Mouse (Mus musculus) forebrain, embryonic 10.5 days (tissue): ENCODE measurements at regions not wholly inside any gene's neighbourhood (a gene's known extent, or its start where the extent isn't known, plus 50 kb on each side); places are given as distances from the start of the nearest gene placed in this dataset.

ENCODE experiments used
- DNase-seq: peaks from one replicate; pipeline ENCODE4 v3.0.0-alpha.2; 2017; ENCODE audit warnings: low spot score; ENCODE audit errors: extremely low spot score
- H3K27ac ChIP-seq: fragments of 300-500 bp; sonication (generic); 2 replicates; pipeline ENCODE4 v1.5.1; 2016; ENCODE audit warnings: mild to moderate bottlenecking
- H3K27me3 ChIP-seq: fragments of 300-500 bp; sonication (generic); 2 replicates; pipeline ENCODE4 v1.6.1; 2016; ENCODE audit warnings: mild to moderate bottlenecking; ENCODE audit not compliant: poor library complexity, severe bottlenecking
- H3K36me3 ChIP-seq: fragments of 300-500 bp; sonication (generic); replicated peaks from 2 replicates; pipeline ENCODE4 v1.6.1; 2016; ENCODE audit warnings: mild to moderate bottlenecking, moderate library complexity
- H3K4me1 ChIP-seq: fragments of 300-500 bp; sonication (generic); 2 replicates; pipeline ENCODE4 v1.6.1; 2016
- H3K4me3 ChIP-seq: fragments of 300-500 bp; sonication (generic); 2 replicates; pipeline ENCODE4 v1.5.1; 2016; ENCODE audit warnings: mild to moderate bottlenecking, moderate library complexity
- H3K9me3 ChIP-seq: fragments of 300-500 bp; sonication (generic); 2 replicates; pipeline ENCODE4 v1.6.1; 2016; ENCODE audit warnings: mild to moderate bottlenecking, moderate library complexity
- WGBS: fragments of 180-500 bp; shearing (Covaris S2); methylation state at CpG from one replicate; pipeline ENCODE4 v1.1.7; 2016; 5-methylcytosine and 5-hydroxymethylcytosine counted together

DNA sequence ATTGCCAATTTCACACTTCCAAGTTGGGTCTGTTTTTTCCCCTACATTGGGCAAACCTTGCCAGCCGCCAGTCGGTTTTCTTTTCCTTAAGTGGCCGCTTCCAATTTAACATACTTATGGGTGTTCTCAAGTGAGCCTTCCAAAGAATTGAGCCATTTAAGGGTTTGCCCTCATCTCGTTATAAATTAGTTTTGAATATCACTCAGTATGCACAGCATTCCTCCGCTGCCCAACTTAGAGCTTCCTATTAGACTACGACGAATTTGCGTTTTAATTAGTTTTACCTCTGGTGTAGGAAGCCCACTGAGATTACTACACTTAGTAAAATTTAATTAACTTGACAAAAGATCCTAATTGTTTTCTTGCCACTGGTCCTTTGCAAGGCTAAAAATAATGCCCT, 209.9 kb downstream of the Cdh11 start:
- Histone ChIP-seq H3K4me3 (no peak overlapping the region), H3K27me3 (peaks cover 8% of the 10 kb centered on the region; the same call in 1 of the 2 replicates), H3K36me3 (no peaks in the 10 kb centered on the region), H3K9me3 (no peaks in the 10 kb centered on the region), H3K4me1 (peaks cover 15% of the 10 kb centered on the region), H3K27ac (no peak overlapping the region)
- 49% methylated on average over 8 of the region's 8 CpGs for WGBS
- DNase-seq, result no peak

DNA sequence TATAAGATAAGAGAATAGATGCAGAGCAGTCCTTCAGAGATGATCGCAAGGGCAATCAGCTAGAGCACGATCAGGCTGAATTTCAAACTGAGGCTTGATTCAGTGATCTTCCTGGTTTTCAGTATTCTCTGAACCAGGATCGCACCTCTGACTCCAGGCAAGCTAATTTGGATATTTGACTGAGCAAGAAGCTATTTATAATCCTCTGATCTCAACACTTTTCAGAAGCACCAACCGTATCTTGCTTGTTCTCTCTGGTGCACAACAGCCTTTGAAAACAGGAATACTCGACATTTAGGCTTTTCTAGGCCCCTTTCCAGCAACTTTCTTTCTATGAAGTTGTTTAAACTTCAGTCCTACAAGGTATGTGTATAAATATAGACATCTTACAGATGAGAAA, 217.7 kb downstream of the Cdh11 start:
- DNase-seq, result no peak
- no peak overlapping the region for H3K4me3 ChIP-seq
- H3K9me3 ChIP-seq, result no peaks in the 10 kb centered on the region
- no peak overlapping the region for H3K27ac ChIP-seq
- WGBS, result 86% methylated on average over 5 of the region's 5 CpGs
- no peaks in the 10 kb centered on the region for H3K36me3 ChIP-seq
- no peaks in the 10 kb centered on the region for H3K27me3 ChIP-seq
- no peaks in the 10 kb centered on the region for H3K4me1 ChIP-seq

DNA sequence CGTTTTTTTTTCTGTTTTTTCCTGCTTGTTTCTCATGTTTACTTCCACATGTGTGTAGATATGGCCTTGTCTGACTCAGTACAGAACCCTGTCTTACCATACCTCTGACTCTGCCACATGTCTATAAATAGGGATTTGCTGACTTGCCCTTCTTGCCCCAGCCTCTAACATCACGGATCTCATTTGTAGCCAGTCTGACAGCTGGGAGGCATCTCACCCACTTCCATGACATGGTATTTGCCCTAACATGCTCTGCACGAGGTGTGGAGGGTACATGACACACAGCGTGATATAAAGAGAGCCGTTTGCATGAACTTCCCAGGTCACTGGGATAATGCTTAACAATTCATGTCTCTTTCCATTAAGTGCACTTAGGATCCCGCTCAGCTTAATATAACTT, 231.2 kb downstream of the Cdh11 start:
- Histone ChIP-seq H3K4me1 (no peaks in the 10 kb centered on the region), H3K27ac (no peak overlapping the region), H3K4me3 (no peak overlapping the region), H3K27me3 (no peaks in the 10 kb centered on the region), H3K36me3 (no peaks in the 10 kb centered on the region), H3K9me3 (no peaks in the 10 kb centered on the region)
- 85% methylated on average over 6 of the region's 6 CpGs for WGBS
- DNase-seq, result no peak

DNA sequence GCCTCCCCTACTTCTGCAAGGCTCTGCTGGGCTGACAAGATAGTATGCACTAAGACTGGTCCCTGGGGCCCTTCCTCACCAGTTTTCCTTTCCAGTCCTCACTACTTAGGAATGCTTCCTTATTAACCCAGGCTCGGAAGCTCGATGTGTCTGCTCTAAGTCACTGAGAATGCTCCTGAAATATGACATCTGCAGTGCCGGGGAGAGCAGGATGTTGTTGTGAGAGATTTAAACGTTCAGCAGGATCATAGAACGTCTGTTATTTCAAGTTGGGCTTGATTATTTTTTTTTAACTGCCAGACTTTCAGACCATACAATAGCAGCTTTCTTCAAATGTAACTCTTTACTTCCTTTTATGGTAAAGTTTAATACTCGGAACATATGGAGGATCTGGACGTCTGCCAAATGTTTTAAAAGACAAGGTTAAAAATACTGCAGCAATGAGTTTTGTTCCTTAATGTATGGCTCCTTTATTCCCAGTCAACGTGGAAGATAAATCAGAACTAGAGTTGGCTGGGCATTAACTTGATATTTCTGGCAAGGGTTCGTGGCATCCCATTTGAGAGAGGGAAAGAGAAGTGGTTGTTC, 232.0 kb downstream of the Cdh11 start:
- 69% methylated on average over 9 of the region's 9 CpGs for WGBS
- no peaks in the 10 kb centered on the region for H3K4me1 ChIP-seq
- no peaks in the 10 kb centered on the region for H3K9me3 ChIP-seq
- no peak overlapping the region for H3K4me3 ChIP-seq
- no peak for DNase-seq
- no peaks in the 10 kb centered on the region for H3K27me3 ChIP-seq
- H3K36me3 ChIP-seq, result no peaks in the 10 kb centered on the region
- peak overlapping the region; percentile 33; the same call in 1 of the 2 replicates for H3K27ac ChIP-seq

DNA sequence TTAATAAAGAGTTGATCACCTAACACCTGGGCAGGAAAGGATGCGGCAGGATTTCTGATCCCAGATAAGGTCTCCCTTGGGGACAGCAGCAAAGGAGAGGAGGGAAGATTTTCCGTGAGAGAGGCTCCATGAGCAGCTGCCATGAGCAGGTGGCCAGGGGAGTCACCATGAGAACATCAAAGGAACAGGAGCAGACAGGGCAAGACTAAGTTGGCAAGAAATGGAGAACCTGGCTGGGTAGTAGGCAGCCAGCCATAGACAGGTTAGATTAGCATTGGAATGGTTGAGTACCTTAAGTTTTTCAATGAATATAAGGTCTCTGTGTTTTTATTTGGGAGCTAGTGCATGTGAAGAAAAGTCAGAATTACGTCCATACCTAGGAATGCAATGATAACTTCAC, 246.6 kb downstream of the Cdh11 start:
- H3K27ac ChIP-seq, result no peak overlapping the region
- no peaks in the 10 kb centered on the region for H3K9me3 ChIP-seq
- no peak for DNase-seq
- no peak overlapping the region for H3K4me3 ChIP-seq
- H3K4me1 ChIP-seq, result 0 out of 2 replicates have a peak, but pooled peaks cover 4% of the 10 kb centered on the region
- 80% methylated on average over 3 of the region's 3 CpGs for WGBS
- H3K36me3 ChIP-seq, result no peaks in the 10 kb centered on the region
- H3K27me3 ChIP-seq, result no peaks in the 10 kb centered on the region

DNA sequence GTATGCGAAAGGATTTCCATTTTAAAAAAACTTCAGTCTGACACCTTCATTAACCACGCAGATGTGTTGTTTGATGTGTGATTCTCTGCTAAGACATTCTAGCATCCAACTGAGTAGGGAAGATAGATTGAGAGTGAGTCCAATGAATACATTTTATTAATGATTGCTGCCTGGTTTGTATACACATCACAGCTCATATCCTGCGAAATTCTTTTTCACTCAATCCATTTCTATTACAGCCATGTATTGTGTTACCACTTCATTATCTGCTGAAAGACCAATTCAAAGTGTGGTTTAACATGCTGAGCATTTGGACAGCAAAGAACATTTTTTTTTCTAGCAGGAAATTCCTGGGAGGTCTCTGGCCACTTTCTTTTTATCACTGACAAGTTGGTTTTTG, 247.4 kb downstream of the Cdh11 start:
- no peaks in the 10 kb centered on the region for H3K27me3 ChIP-seq
- H3K4me3 ChIP-seq, result no peak overlapping the region
- 70% methylated on average over 3 of the region's 3 CpGs for WGBS
- H3K27ac ChIP-seq, result no peak overlapping the region
- H3K4me1 ChIP-seq, result 0 out of 2 replicates have a peak, but pooled peaks cover 4% of the 10 kb centered on the region
- no peak for DNase-seq
- H3K36me3 ChIP-seq, result no peaks in the 10 kb centered on the region
- no peaks in the 10 kb centered on the region for H3K9me3 ChIP-seq

DNA sequence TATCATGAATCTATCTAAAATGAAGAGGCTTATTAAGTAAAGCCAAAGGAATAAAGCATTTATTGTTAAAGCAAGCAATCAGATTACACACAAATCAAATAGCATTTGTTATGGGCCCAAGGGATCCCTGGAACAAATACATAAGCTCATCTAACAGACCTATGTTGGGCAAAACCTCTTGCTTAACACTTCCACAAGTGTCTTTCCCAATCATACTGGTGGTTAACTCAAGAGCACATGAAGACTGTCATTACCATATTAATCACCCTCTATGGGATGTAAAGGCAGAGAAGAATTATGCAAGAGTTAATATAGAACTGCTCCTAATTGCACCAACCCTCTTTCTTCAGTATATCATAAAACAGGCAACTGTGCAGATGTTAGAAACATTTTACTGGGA, 267.0 kb downstream of the Cdh11 start:
- H3K27me3 ChIP-seq, result no peaks in the 10 kb centered on the region
- H3K27ac ChIP-seq, result no peak overlapping the region
- H3K4me1 ChIP-seq, result peaks cover 19% of the 10 kb centered on the region
- no peak for DNase-seq
- H3K9me3 ChIP-seq, result no peaks in the 10 kb centered on the region
- no peaks in the 10 kb centered on the region for H3K36me3 ChIP-seq
- H3K4me3 ChIP-seq, result no peak overlapping the region

DNA sequence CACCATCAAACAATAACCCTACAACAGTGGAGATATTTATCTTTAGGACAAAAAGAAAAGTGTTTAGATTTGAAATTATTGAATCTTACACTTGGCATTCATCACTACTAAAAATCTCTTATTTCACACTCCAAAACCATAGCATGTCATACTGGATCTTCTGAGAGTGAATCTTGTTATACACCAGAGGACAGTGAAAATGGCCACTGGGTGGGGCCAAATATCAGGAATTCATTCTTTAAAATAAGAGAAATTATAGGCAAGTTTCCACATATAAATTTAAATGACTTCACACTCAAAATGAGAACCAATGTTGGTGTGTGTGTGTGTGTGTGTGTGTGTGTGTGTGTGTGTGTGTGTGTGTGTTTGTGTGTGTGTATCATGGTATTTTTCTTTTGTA, 269.7 kb downstream of the Cdh11 start:
- no peaks in the 10 kb centered on the region for H3K36me3 ChIP-seq
- H3K27ac ChIP-seq, result no peak overlapping the region
- H3K4me3 ChIP-seq, result no peak overlapping the region
- no peaks in the 10 kb centered on the region for H3K27me3 ChIP-seq
- H3K4me1 ChIP-seq, result peaks cover 19% of the 10 kb centered on the region
- DNase-seq, result no peak
- H3K9me3 ChIP-seq, result no peaks in the 10 kb centered on the region

DNA sequence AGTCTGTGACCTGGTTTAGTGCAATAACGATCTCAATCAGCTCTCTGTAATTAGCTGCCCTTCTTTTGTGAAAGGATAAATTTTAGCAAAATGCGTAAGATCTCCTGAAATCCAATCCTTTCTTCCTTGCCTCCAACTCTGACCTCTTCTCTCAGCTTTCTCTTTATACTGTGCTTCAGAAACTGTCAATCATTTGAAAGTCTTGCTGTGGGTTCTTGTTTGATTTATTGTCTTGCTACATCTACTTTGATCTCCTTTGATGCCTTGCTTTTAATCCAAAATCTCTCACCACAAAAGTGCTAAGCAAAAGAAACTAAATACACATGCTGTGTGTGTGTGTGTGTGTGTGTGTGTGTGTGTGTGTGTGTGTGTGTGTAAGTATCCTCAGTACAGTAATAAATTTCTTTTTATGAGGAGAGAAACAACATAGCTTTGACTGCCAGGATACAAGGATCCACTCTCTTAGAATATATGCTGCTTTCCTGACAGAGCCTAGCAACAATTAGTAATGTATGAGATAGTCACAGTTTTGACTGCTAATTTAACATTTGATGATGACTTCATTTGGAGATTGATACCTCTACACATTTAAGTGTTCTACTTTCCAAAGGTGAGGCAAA, 270.5 kb downstream of the Cdh11 start:
- DNase-seq, result no peak
- Histone ChIP-seq H3K9me3 (no peaks in the 10 kb centered on the region), H3K27me3 (no peaks in the 10 kb centered on the region), H3K27ac (no peak overlapping the region), H3K36me3 (no peaks in the 10 kb centered on the region), H3K4me3 (no peak overlapping the region), H3K4me1 (peaks cover 19% of the 10 kb centered on the region)
- 23% methylated on average over 2 of the region's 2 CpGs for WGBS

DNA sequence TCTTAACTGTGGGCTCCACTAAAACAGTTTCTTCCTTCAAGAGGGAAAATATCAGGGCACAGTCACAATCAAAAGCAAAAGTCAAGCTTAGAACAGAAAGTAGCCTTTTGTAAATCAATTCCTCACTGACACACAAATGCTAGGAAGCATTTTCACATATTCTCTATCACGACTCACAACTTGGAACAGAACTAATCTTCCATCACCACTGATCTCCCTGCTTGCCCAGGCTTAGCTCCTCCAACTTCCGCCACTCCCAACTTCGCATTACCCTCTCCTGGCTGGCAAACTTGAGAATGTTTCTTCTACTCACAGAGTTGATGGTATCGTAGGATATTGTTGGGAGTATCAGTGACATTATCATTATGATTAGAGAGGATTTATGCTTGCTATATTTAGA, 284.7 kb downstream of the Cdh11 start:
- 86% methylated on average over 4 of the region's 4 CpGs for whole genome bisulfite sequencing
- Histone ChIP-seq H3K36me3 (no peaks in the 10 kb centered on the region), H3K9me3 (no peaks in the 10 kb centered on the region), H3K4me1 (0 out of 2 replicates have a peak, but pooled peaks cover 3% of the 10 kb centered on the region), H3K27ac (no peak overlapping the region), H3K4me3 (no peak overlapping the region), H3K27me3 (no peaks in the 10 kb centered on the region)
- no peak for DNase-seq

DNA sequence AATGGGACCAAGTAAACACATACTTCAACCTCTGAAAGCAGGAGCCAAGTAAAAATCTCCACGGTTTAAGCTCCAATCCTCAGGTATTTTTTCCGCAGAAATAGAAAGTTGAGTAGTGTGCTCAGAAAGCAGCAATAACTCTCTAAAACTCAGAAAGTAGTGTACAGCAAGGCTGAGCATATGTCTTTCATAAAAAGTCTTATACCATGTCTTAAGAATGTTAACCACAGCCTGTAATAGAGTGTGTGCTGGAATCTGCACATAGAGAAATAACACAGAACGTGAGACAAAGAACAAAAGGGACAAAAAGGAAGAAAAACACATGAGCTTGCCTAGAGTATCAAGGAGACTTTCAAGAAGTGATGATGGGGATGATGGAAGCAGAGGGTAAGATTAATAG, 285.2 kb downstream of the Cdh11 start:
- WGBS, result 92% methylated on average over 3 of the region's 3 CpGs

DNA sequence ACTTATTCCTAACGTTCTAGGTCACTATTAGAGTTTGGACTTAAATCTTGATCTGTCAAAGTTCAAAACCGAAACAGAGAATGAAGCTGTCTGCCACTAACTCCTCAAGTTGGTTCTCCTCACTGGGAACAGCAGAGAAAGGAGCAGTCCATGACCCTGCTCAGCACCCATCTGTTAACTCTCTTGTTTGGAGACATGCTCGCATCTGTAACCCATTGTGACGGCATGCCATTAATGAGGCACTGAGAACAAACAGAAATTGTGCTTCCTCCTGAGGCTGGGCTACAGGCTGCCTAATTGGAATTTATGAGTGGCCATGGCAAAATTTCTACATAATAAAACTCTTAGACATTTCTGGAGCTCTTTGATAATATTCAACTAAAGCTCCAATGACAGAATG, 286.4 kb downstream of the Cdh11 start:
- DNase-seq, result no peak
- 67% methylated on average over 4 of the region's 4 CpGs for WGBS
- Histone ChIP-seq H3K27me3 (no peaks in the 10 kb centered on the region), H3K4me3 (no peak overlapping the region), H3K9me3 (no peaks in the 10 kb centered on the region), H3K4me1 (0 out of 2 replicates have a peak, but pooled peaks cover 3% of the 10 kb centered on the region), H3K27ac (no peak overlapping the region), H3K36me3 (no peaks in the 10 kb centered on the region)

More for the DNA sequence above, 285.2 kb downstream of the Cdh11 start:
- Histone ChIP-seq H3K9me3 (no peaks in the 10 kb centered on the region), H3K36me3 (no peaks in the 10 kb centered on the region), H3K27ac (no peak overlapping the region), H3K4me1 (0 out of 2 replicates have a peak, but pooled peaks cover 3% of the 10 kb centered on the region), H3K4me3 (no peak overlapping the region), H3K27me3 (no peaks in the 10 kb centered on the region)
- DNase-seq, result no peak

DNA sequence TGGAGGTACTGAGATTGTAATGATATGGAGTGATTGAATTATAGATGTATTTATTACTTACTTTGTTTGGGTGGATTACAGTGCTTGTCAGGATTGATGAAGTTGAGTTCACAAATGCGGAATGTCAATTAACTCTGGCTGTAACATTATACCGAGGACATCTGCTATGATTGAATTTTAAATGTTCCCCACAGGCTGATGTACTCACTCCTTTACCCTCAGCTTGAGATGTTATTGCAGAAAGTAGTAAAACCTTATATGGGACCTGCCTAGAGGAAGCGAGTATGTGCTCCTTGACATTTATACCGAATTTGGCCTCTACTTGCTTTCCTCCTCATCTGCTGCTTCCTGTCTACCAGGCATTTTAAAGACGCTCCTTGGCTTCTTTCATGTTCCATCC, 288.3 kb downstream of the Cdh11 start:
- Histone ChIP-seq H3K4me3 (no peak overlapping the region), H3K27ac (no peak overlapping the region), H3K27me3 (no peaks in the 10 kb centered on the region), H3K9me3 (no peaks in the 10 kb centered on the region), H3K4me1 (0 out of 2 replicates have a peak, but pooled peaks cover 3% of the 10 kb centered on the region), H3K36me3 (no peaks in the 10 kb centered on the region)
- DNase-seq, result no peak
- 89% methylated on average over 5 of the region's 5 CpGs for WGBS

DNA sequence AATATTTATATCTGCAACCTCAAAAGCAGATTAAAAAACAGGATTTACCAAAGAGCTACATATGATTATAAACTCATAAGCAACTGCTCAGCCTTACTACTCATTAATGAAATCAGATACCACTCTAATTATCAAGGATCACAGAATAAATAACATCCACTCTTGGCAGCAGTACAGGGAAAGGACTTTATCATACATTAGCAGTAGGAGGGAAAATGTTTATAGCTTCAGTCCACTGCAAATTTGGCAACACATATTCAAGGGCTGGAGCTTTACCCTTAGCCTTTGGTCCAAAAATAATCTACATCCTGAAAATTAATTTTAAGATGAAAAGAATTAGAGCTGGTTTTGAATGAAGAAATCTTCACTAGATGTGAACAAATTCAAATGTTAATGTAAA, 288.7 kb downstream of the Cdh11 start:
- H3K27ac ChIP-seq, result no peak overlapping the region
- 0 out of 2 replicates have a peak, but pooled peaks cover 3% of the 10 kb centered on the region for H3K4me1 ChIP-seq
- no peaks in the 10 kb centered on the region for H3K9me3 ChIP-seq
- no peaks in the 10 kb centered on the region for H3K36me3 ChIP-seq
- no peaks in the 10 kb centered on the region for H3K27me3 ChIP-seq
- DNase-seq, result no peak
- no peak overlapping the region for H3K4me3 ChIP-seq
